Mouse (Mus musculus) urinary bladder, postnatal 36 days (tissue): ENCODE data around the gene Cox20.
"Not testable (repeated sequence)": the region's sequence is repeated elsewhere in the genome, so short reads cannot be mapped to it uniquely, and the experiment has no call there.

ENCODE experiments used
- DNase-seq, 2 experiments: peaks; one replicate each; pipeline ENCODE4 v3.0.0; 2022; ENCODE audit warnings: low spot score in 2 of 2, mixed read lengths in 1 of 2

Gene Cox20

GRCm38 (mm10) chr1:178318389-178319184 is at the start of gene Cox20:
Gene Cox20, plus strand, starts transcription at chr1:178319130.
- DNase-seq, result peak; percentile 95 to 96

- no peak for DNase-seq
Measured at GRCm38 (mm10) chr1:178270635-178271034, 48.3 kb upstream of the Cox20 start.

- no peak for DNase-seq
Measured at GRCm38 (mm10) chr1:178275174-178275730, 43.7 kb upstream of the Cox20 start.

GRCm38 (mm10) chr1:178275738-178276053 is 43.2 kb upstream of the Cox20 start:
- no peak for DNase-seq

GRCm38 (mm10) chr1:178276054-178276911 is 42.6 kb upstream of the Cox20 start:
- DNase-seq, result peak; percentile 33 to 40

- not testable (repeated sequence) for DNase-seq
Measured at GRCm38 (mm10) chr1:178283314-178283713, 35.6 kb upstream of the Cox20 start.

GRCm38 (mm10) chr1:178283946-178284720 is 34.8 kb upstream of the Cox20 start:
- no peak for DNase-seq

GRCm38 (mm10) chr1:178287601-178288176 is 31.2 kb upstream of the Cox20 start:
- DNase-seq, result no peak

GRCm38 (mm10) chr1:178291716-178292115 is 27.2 kb upstream of the Cox20 start:
- no peak for DNase-seq

GRCm38 (mm10) chr1:178294051-178294450 is 24.9 kb upstream of the Cox20 start:
- DNase-seq, result no peak

GRCm38 (mm10) chr1:178301261-178301660 is 17.7 kb upstream of the Cox20 start:
- DNase-seq, result not testable (repeated sequence)

GRCm38 (mm10) chr1:178303425-178303824 is 15.5 kb upstream of the Cox20 start:
- peak; percentile 53 to 72 for DNase-seq

- no peak for DNase-seq
Measured at GRCm38 (mm10) chr1:178309487-178309886, 9.4 kb upstream of the Cox20 start.

- no peak for DNase-seq
Measured at GRCm38 (mm10) chr1:178310128-178310527, 8.8 kb upstream of the Cox20 start.

GRCm38 (mm10) chr1:178313039-178313597 is 5.8 kb upstream of the Cox20 start:
- no peak for DNase-seq

GRCm38 (mm10) chr1:178314236-178314635 is 4.7 kb upstream of the Cox20 start:
- no peak for DNase-seq

- DNase-seq, result no peak
Measured at GRCm38 (mm10) chr1:178317275-178318001, 1.5 kb upstream of the Cox20 start.

GRCm38 (mm10) chr1:178318002-178318388 is 935 bp upstream of the Cox20 start:
- DNase-seq, result peak in 1 of 2 experiments; percentile 89

GRCm38 (mm10) chr1:178319295-178320037 is 536 bp downstream of the Cox20 start:
- DNase-seq, result peak in 1 of 2 experiments; percentile 39
